Mouse (Mus musculus) heart, postnatal 0 days (tissue): ENCODE measurements around the gene Otos. TPM values are rescaled to one million over a fixed set of nuclear protein-coding genes. Genes with fewer than 3 reads are reported as not detected.

Source experiments
- ATAC-seq: fragments of 200-750 bp; cut with Nextera tagmentation; 2 replicates; pipeline ENCODE4 v1.8.0; 2017; ENCODE audit warnings: low read depth, moderate number of reproducible peaks, moderate library complexity; ENCODE audit not compliant: insufficient read depth
- DNase-seq: peaks from one replicate; pipeline ENCODE4 v3.0.0-alpha.2; 2016; ENCODE audit warnings: low spot score
- H3K27ac ChIP-seq: fragments of 300-500 bp; sonication (generic); 2 replicates; pipeline ENCODE4 v1.5.1; 2014; ENCODE audit warnings: low read depth, mild to moderate bottlenecking
- H3K27me3 ChIP-seq: fragments of 300-500 bp; sonication (generic); 2 replicates; pipeline ENCODE4 v1.6.1; 2014; ENCODE audit warnings: low read length, mixed read lengths; ENCODE audit not compliant: control insufficient read depth, insufficient read depth
- H3K36me3 ChIP-seq: fragments of 300-500 bp; sonication (generic); replicated peaks from 2 replicates; pipeline ENCODE4 v1.6.1; 2014; ENCODE audit warnings: low read length, mixed read lengths; ENCODE audit not compliant: control insufficient read depth, insufficient read depth
- H3K4me1 ChIP-seq: fragments of 300-500 bp; sonication (generic); 2 replicates; pipeline ENCODE4 v1.6.1; 2014; ENCODE audit warnings: antibody characterized with exemption; ENCODE audit not compliant: control insufficient read depth, insufficient read depth
- H3K4me2 ChIP-seq: fragments of 300-500 bp; sonication (generic); 2 replicates; pipeline ENCODE4 v1.6.1; 2014; ENCODE audit warnings: low read depth, mild to moderate bottlenecking, low read length, moderate library complexity
- H3K4me3 ChIP-seq: fragments of 300-500 bp; sonication (generic); 2 replicates; pipeline ENCODE4 v1.5.1; 2014; ENCODE audit warnings: low read depth, low read length
- H3K9ac ChIP-seq: fragments of 300-500 bp; sonication (generic); replicated peaks from 2 replicates; pipeline ENCODE4 v1.6.1; 2014; ENCODE audit warnings: low read depth, low read length, mixed read lengths
- H3K9me3 ChIP-seq: fragments of 300-500 bp; sonication (generic); replicated peaks from 2 replicates; pipeline ENCODE4 v1.6.1; 2016; ENCODE audit warnings: low read length; ENCODE audit not compliant: control insufficient read depth
- CTCF ChIP-seq: IDR thresholded peaks from 2 replicates; pipeline ENCODE4 v1.5.1; 2016; ENCODE audit warnings: antibody characterized with exemption, control low read depth, low read depth
- EP300 ChIP-seq: IDR thresholded peaks from 2 replicates; pipeline ENCODE4 v1.6.1; 2016; ENCODE audit warnings: antibody characterized with exemption, low read depth
- WGBS: fragments of 180-500 bp; shearing (Covaris S2); extraction: QIAGEN DNeasy Blood & Tissue Kit; methylation state at CpG from one replicate; pipeline ENCODE4 v1.1.7; 2014; 5-methylcytosine and 5-hydroxymethylcytosine counted together
- polyA plus RNA-seq: library from polyadenylated mRNA; unstranded; fragments of >200 nt; fragmentation: Nextera tagmentation; extraction: Ambion mirVana; gene quantifications from 2 replicates; pipeline ENCODE4 v1.2.1, GENCODE M21; 2015
- total RNA-seq: library from RNA; depleted of rRNA; stranded (reverse); fragments of >200 nt; gene quantifications from 2 replicates; pipeline ENCODE4 v1.2.3, GENCODE M21; 2014; ENCODE audit warnings: low replicate concordance

Gene Otos
- total and polyA plus RNA-seq, 2 experiments from 2014 or later, result 0.08 TPM; not detected in 1

- H3K27ac ChIP-seq, result no peak overlapping the region
- no peaks in the 10 kb centered on the region for H3K4me1 ChIP-seq
- no peak overlapping the region for H3K4me3 ChIP-seq
- no peaks in the 10 kb centered on the region for H3K27me3 ChIP-seq
- no peaks in the 10 kb centered on the region for H3K9me3 ChIP-seq
- no peak for TF ChIP-seq CTCF
- TF ChIP-seq EP300, result no peak
- H3K9ac ChIP-seq, result no peak overlapping the region
- DNase-seq (no peak), ATAC-seq (no peak)
- 42% methylated on average over 2 of the region's 2 CpGs for WGBS
- no peaks in the 10 kb centered on the region for H3K36me3 ChIP-seq
- no peak overlapping the region for H3K4me2 ChIP-seq
Measured at GRCm38 (mm10) chr1:92654676-92655075, 6.0 kb upstream of the Otos start.

GRCm38 (mm10) chr1:92653179-92653578 is 4.5 kb upstream of the Otos start:
- Histone ChIP-seq H3K9ac (no peak overlapping the region), H3K4me3 (no peak overlapping the region), H3K36me3 (no peaks in the 10 kb centered on the region), H3K27me3 (no peaks in the 10 kb centered on the region), H3K9me3 (no peaks in the 10 kb centered on the region), H3K27ac (no peak overlapping the region), H3K4me2 (no peak overlapping the region), H3K4me1 (no peaks in the 10 kb centered on the region)
- WGBS, result 82% methylated on average over 3 of the region's 3 CpGs
- DNase-seq, result no peak
- ATAC-seq, result no peak
- TF ChIP-seq CTCF (no peak), EP300 (no peak)

GRCm38 (mm10) chr1:92651467-92651866 is 2.8 kb upstream of the Otos start:
- ATAC-seq (no peak), DNase-seq (no peak)
- Histone ChIP-seq H3K9me3 (no peaks in the 10 kb centered on the region), H3K27me3 (no peaks in the 10 kb centered on the region), H3K27ac (no peak overlapping the region), H3K4me1 (no peaks in the 10 kb centered on the region), H3K36me3 (no peaks in the 10 kb centered on the region), H3K4me3 (no peak overlapping the region), H3K9ac (no peak overlapping the region), H3K4me2 (no peak overlapping the region)
- TF ChIP-seq EP300, result no peak
- TF ChIP-seq CTCF, result no peak
- WGBS, result 65% methylated on average over 3 of the region's 3 CpGs

GRCm38 (mm10) chr1:92648197-92648596 is 444 bp downstream of the Otos start:
- Histone ChIP-seq H3K27ac (no peak overlapping the region), H3K36me3 (no peaks in the 10 kb centered on the region), H3K4me2 (no peak overlapping the region), H3K9ac (no peak overlapping the region), H3K4me1 (no peaks in the 10 kb centered on the region), H3K9me3 (no peaks in the 10 kb centered on the region), H3K27me3 (no peaks in the 10 kb centered on the region), H3K4me3 (no peak overlapping the region)
- DNase-seq (no peak), ATAC-seq (no peak)
- TF ChIP-seq EP300 (no peak), CTCF (no peak)
- 43% methylated on average over 10 of the region's 10 CpGs for WGBS

- H3K9me3 ChIP-seq, result no peaks in the 10 kb centered on the region
- H3K27ac ChIP-seq, result no peak overlapping the region
- H3K9ac ChIP-seq, result no peak overlapping the region
- H3K4me2 ChIP-seq, result no peak overlapping the region
- WGBS, result 6% methylated on average over 8 of the region's 8 CpGs
- ATAC-seq (peak; percentile 27; the same call in 1 of the 2 replicates), DNase-seq (peak; percentile 57)
- no peaks in the 10 kb centered on the region for H3K4me1 ChIP-seq
- no peak overlapping the region for H3K4me3 ChIP-seq
- TF ChIP-seq EP300, result no peak
- TF ChIP-seq CTCF, result peak; percentile 81
- H3K36me3 ChIP-seq, result no peaks in the 10 kb centered on the region
- no peaks in the 10 kb centered on the region for H3K27me3 ChIP-seq
Measured at GRCm38 (mm10) chr1:92647752-92648151, 889 bp downstream of the Otos start.

GRCm38 (mm10) chr1:92647026-92647425 is 1.6 kb downstream of the Otos start:
- Histone ChIP-seq H3K4me3 (no peak overlapping the region), H3K4me1 (peaks cover 7% of the 10 kb centered on the region; the same call in 1 of the 2 replicates), H3K9me3 (no peaks in the 10 kb centered on the region), H3K27me3 (no peaks in the 10 kb centered on the region), H3K36me3 (no peaks in the 10 kb centered on the region), H3K27ac (no peak overlapping the region), H3K4me2 (no peak overlapping the region), H3K9ac (no peak overlapping the region)
- no peak for TF ChIP-seq CTCF
- TF ChIP-seq EP300, result no peak
- 57% methylated on average over 4 of the region's 4 CpGs for WGBS
- DNase-seq, result no peak
- no peak for ATAC-seq
